Mouse (Mus musculus): ENCODE measurements around the gene C1qtnf6.

DNA sequence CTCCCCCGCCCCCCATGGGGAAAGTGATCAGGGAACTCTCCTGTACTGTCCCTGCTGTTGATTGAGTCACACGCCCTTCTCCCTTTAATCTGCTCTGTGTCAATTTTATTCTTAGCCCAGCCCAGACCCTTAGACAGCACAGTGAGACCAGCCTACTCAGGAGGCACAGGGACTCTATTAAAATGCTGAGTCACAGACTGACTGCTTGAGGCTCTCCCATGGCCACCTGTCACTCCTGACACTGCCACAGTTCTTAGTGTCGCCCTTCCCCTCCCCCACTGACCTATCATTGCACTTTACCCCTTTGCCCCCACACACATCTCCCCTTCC, 17.1 kb upstream of the C1qtnf6 start:
- TF ChIP-seq POLR2A (IDR thresholded peaks at IDR 0.05; ENCODE audit: low read depth, low read length), result no peak
- no peak for TF ChIP-seq CTCF (IDR thresholded peaks at IDR 0.05; ENCODE audit: extremely low read depth, insufficient read depth, insufficient read length, insufficient replicate concordance)

Measured in spleen, adult 2 months (tissue).